Mouse (Mus musculus) cortical plate, adult 2 months (tissue): ENCODE measurements around the gene Stat3. TPM values are rescaled to one million over a fixed set of nuclear protein-coding genes. Genes with fewer than 3 reads are reported as not detected.
A peak's percentile ranks its signal among the peaks of the same experiment; 100 is the strongest.

ENCODE experiments used
- H3K27ac ChIP-seq: fragments of 200-500 bp; 2 replicates; pipeline ENCODE4 v1.5.1; 2012; ENCODE audit warnings: low read length, control low read depth, inconsistent platforms; ENCODE audit not compliant: insufficient read depth
- H3K4me1 ChIP-seq: fragments of 200-500 bp; 2 replicates; pipeline ENCODE4 v1.6.1; 2011; ENCODE audit warnings: low read length; ENCODE audit not compliant: control insufficient read depth, insufficient read depth
- H3K4me3 ChIP-seq: fragments of 200-500 bp; 2 replicates; pipeline ENCODE4 v1.5.1; 2011; ENCODE audit warnings: mild to moderate bottlenecking, low read length, control low read depth; ENCODE audit not compliant: insufficient read depth
- CTCF ChIP-seq: fragments of 200-500 bp; IDR thresholded peaks from 2 replicates; pipeline ENCODE4 v1.5.1; 2011; ENCODE audit warnings: mild to moderate bottlenecking, control low read depth, low read length; ENCODE audit not compliant: insufficient read depth; ENCODE audit errors: extremely low read depth
- POLR2A ChIP-seq: fragments of 200-500 bp; IDR thresholded peaks from 2 replicates; pipeline ENCODE4 v1.6.1; 2011; ENCODE audit warnings: mild to moderate bottlenecking, low read length, control low read depth; ENCODE audit not compliant: insufficient read depth; ENCODE audit errors: extremely low read depth
- polyA plus RNA-seq: library from polyadenylated mRNA; depleted of rRNA; stranded (reverse); fragments of >200 nt; gene quantifications from 2 replicates; pipeline ENCODE4 v1.2.3, GENCODE M21; 2012

Stat3 gene
- polyA plus RNA-seq, 1 experiment = 38.9 TPM

DNA sequence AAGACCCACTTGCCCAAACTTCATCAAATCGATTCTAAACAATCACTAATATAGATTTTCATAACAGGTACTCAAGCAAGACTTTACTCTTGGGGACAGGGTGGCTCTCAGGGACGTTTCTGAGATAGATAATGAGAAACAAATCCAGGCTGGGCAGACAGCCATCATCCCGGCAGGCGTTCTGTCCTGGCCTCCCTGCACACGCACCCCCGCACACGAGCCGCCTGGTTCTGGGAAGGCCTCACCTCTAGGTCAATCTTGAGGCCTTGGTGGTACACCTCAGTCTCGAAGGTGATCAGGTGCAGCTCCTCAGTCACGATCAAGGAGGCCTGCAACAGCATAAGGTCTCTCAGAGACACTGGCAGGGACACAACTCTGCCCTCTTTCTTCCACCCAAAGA lies 43.3 kb downstream of the Stat3 start:
- TF ChIP-seq POLR2A = no peak
- no peak for TF ChIP-seq CTCF
- Histone ChIP-seq H3K4me1 (peaks cover 1% of the 10 kb centered on the region; the same call in 1 of the 2 replicates), H3K4me3 (no peak overlapping the region), H3K27ac (no peak overlapping the region)

DNA sequence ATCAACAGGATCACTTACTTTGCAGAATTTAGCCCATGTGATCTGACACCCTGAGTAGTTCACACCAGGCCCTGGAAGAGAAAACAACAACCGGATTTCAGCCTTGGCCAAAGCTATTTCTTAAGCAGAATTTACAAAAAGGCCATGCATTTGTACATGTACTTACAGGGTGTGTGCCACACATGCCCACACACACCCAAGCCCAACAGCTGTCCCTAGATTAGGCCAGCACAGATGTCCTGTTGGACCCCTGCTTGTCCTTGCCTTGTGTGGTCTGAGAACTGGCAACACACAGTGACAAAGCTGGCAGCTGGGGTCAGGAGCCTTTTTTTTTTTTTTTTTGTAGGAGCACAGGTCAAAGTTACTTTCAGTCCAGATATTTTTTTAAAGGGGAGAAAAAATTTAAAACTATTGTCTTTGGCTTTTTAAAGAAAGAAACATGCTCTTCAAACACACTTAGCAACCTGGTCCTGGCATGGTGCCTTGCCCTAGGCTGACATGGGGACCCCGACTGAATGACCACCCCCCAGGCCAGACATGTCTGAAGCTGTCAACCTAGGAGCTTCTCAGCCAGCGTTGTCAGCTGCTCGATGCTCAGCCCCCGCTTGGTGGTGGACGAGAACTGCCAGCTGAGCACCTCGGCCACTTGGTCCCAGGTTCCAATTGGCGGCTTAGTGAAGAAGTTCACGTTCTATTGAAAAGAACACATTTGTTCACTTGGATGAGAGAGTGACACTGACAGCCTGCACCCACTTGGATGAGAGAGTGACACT lies 45.0 kb downstream of the Stat3 start:
- TF ChIP-seq CTCF (no peak), POLR2A (no peak)
- Histone ChIP-seq H3K4me1 (peaks cover 1% of the 10 kb centered on the region; the same call in 1 of the 2 replicates), H3K27ac (no peak overlapping the region), H3K4me3 (no peak overlapping the region)

DNA sequence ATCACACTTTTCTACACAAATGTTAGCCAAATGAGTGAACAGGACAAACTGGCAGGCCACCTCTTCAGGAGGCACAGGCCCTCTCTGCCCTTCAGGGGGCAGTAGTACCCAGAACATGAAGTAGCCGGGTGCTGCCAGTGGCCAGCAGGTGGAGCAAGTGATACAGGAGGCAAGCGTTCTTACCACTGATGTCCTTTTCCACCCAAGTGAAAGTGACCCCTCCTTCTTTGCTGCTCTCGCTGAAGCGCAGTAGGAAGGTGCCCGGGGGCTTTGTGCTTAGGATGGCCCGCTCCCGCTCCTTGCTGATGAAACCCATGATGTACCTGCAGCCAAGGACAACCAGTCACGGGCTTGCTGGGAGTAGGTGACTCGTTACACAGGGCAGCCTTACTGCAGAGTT lies 45.9 kb downstream of the Stat3 start:
- Histone ChIP-seq H3K4me3 (no peak overlapping the region), H3K27ac (no peak overlapping the region), H3K4me1 (peaks cover 1% of the 10 kb centered on the region; the same call in 1 of the 2 replicates)
- TF ChIP-seq CTCF (peak; percentile 100), POLR2A (no peak)

DNA sequence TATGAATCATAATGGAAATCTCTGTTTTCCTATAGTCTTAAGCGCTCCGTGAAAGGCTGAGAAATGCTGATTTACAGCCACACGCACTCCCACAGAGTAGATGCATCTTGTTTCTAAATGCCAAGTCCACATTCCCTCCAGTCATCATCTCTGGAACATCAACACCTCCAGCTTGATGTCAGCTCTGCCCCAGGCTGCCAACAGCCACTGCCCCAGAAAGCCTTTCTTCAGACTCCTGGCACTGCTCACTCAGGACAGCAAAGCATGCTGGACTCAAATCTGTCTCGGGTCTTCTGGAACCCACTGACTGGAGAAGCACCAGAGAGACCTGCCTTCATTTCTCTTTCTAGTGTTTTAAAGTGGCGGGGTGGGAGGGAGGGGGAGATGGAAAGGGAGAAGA lies 46.9 kb downstream of the Stat3 start:
- peaks cover 1% of the 10 kb centered on the region; the same call in 1 of the 2 replicates for H3K4me1 ChIP-seq
- H3K4me3 ChIP-seq = no peak overlapping the region
- H3K27ac ChIP-seq = no peak overlapping the region
- TF ChIP-seq CTCF = no peak
- TF ChIP-seq POLR2A = no peak

DNA sequence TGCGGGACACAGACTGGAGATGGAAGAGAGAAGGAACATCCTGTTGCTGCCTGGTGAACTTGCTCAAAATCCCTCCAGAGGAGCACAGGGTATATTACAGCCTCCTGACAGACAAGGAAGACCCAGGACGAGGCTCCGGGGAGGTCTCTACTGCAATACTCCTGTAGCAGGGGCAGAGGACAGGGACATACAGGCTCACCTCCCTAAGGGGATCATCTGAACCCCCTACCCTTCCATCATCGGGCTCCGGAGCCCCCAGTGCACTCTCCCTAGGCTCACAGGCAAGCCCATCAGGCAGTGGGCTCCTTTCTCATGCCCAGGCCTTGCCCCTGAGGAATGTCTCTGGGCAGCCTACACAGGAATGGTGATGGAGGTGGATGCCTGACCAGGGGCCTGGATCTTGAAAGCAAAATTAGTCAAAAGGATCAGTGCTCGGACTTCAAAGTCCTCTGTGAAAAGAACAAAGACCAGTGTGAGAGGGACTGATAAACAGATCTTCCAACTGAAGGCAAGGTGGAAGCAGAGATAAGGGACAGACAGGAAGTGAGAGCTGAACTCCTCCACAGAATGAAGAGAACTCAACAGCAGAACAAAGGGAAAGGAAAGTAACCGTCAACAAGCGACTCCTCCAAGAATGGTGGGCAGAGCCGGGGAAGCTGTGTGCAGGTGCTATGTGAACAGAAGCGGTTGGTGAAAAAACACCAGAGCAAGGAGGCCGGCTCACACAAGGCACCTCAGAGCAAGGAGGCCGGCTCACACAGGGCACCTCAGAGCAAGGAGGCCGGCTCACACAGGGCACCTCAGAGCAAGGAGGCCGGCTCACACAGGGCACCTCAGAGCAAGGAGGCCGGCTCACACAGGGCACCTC lies 47.9 kb downstream of the Stat3 start:
- TF ChIP-seq CTCF = no peak
- TF ChIP-seq POLR2A = no peak
- Histone ChIP-seq H3K4me3 (no peak overlapping the region), H3K4me1 (peaks cover 1% of the 10 kb centered on the region; the same call in 1 of the 2 replicates), H3K27ac (no peak overlapping the region)

DNA sequence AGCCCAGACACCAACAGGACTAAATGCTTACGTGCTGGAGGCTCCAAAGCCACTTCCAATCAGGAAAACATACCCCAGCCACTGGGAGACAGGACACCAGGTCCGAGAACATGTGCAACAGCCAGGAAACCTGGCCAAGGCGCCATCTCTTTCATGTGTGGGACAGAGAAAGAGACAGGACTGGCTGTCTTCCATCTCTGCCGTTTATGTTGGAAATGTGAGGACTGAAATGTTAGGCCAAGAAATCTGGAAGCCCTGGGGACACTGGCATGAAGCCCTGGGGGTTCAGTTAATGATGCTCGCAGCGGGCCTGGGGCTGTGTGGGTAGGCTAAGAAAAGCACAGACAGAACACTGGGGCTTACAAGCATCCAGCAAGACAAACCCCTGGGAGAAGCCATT lies 48.9 kb downstream of the Stat3 start:
- H3K4me1 ChIP-seq = peaks cover 1% of the 10 kb centered on the region; the same call in 1 of the 2 replicates
- TF ChIP-seq CTCF (no peak), POLR2A (no peak)
- H3K4me3 ChIP-seq = no peak overlapping the region
- no peak overlapping the region for H3K27ac ChIP-seq

DNA sequence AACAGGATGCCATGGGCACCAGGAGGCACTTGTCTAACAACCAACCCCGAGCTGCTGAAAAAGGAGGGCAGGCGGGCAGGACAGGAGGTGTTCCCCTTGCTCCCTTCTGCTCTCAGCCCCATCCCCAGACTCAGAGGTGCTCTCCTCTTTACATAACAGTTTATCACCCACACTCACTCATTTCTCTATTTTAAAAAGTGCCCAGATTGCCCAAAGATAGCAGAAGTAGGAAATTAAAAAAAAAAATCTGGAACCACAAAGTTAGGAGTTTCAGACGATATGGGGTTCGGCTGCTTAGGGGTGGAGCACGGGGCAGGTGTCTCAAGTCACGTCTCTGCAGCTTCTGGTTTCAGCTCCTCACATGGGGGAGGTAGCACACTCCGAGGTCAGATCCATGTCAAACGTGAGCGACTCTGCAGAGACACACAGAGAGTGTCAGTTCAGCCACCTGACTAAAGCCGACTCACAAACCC lies 51.0 kb downstream of the Stat3 start:
- TF ChIP-seq POLR2A (no peak), CTCF (no peak)
- H3K4me3 ChIP-seq = no peak overlapping the region
- peaks cover 1% of the 10 kb centered on the region; the same call in 1 of the 2 replicates for H3K4me1 ChIP-seq
- H3K27ac ChIP-seq = no peak overlapping the region

DNA sequence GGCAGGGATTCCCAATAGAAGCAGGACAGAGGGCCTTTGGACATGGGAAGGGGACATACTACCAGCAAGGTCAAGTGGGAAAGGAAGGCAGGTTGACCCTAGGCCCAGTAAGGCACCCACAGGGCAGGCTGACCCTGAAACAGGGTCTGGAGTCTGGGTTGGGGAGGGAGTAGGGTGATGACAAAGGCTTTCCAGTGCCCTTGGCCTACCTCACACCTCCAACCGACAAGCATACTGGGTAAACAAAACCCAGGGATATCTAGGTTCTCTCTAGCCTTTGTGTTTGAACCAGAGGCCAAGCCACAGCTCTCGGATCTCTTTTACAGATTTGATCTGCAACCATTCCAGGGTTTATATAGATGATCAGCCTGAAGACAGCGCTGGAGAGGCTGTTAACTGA lies 51.6 kb downstream of the Stat3 start:
- Histone ChIP-seq H3K4me1 (peaks cover 1% of the 10 kb centered on the region; the same call in 1 of the 2 replicates), H3K4me3 (no peak overlapping the region), H3K27ac (no peak overlapping the region)
- TF ChIP-seq CTCF (no peak), POLR2A (no peak)

DNA sequence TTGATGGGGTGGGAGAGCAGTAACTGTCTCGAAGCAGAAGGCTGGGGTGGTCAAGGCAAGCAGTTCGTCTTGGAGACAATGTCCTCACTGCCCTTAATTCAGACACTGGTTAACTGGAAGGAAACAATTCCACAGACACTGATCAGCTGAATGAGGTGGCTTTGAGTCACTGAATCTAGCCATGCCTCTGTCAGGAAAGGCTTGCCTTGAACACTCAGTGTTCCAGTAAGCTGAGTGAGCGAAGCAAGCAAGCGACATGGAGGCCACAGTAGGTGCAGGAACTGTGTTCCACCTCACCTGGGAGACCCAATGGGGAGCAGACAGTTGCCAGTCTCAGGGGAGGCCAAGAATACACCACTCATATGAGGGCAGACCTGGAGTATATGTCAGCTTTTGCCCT lies 52.1 kb downstream of the Stat3 start:
- no peak for TF ChIP-seq CTCF
- TF ChIP-seq POLR2A = no peak
- Histone ChIP-seq H3K4me3 (no peak overlapping the region), H3K27ac (no peak overlapping the region), H3K4me1 (no peaks in the 10 kb centered on the region)

DNA sequence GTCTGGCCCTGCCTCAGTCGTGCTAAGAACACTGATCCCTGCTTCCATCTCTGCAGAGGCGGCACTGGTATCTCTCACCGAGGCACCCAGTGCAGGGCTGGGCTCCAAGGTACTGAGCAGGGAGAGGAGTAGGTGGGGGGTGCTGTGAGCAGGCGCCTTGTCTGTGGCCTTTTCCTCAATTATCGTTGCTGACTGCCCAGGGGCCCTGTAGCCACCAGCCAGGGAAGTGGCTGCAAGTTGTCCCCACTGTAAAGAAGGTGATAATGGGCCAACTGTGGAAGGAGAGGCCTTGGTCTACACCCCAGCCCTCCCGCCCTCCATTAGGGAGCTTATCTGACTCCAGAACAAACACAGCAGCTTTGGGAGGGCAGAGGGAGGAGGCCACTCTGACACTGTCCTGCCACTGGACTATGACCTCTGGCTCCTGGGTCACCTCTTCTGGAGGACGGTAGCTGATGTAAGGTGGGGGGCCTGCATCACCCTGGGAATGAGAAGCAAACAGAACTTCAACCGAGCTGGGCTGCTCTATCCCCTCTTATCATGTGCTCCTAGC lies 53.1 kb downstream of the Stat3 start:
- TF ChIP-seq POLR2A (no peak), CTCF (no peak)
- Histone ChIP-seq H3K27ac (no peak overlapping the region), H3K4me1 (no peaks in the 10 kb centered on the region), H3K4me3 (no peak overlapping the region)
